Mouse (Mus musculus) liver, adult 2 months (tissue): ENCODE measurements around the gene Vmn1r73. TPM values are rescaled to one million over a fixed set of nuclear protein-coding genes. Genes with fewer than 3 reads are reported as not detected.

Experiments used
- DNase-seq: peaks from one replicate; pipeline ENCODE4 v3.0.0-alpha.2; 2011; ENCODE audit warnings: low read depth, low spot score; ENCODE audit errors: extremely low read depth
- H3K27ac ChIP-seq: fragments of 200-500 bp; replicated peaks from 2 replicates; pipeline ENCODE4 v1.5.1; 2012; ENCODE audit warnings: low read depth, mild to moderate bottlenecking, control low read depth, inconsistent platforms, low read length; ENCODE audit not compliant: insufficient read depth
- H3K27me3 ChIP-seq: fragments of 200-500 bp; 2 replicates; pipeline ENCODE4 v1.6.1; 2012; ENCODE audit warnings: mild to moderate bottlenecking, moderate library complexity, low read length, inconsistent platforms; ENCODE audit not compliant: control insufficient read depth, insufficient read depth
- H3K36me3 ChIP-seq: fragments of 200-500 bp; 2 replicates; pipeline ENCODE4 v1.6.1; 2012; ENCODE audit warnings: low read length, inconsistent platforms; ENCODE audit not compliant: control insufficient read depth, insufficient read depth
- H3K4me1 ChIP-seq: fragments of 200-500 bp; 2 replicates; pipeline ENCODE4 v1.6.1; 2011; ENCODE audit warnings: low read length; ENCODE audit not compliant: control insufficient read depth, insufficient read depth
- H3K4me3 ChIP-seq: fragments of 200-500 bp; 2 replicates; pipeline ENCODE4 v1.5.1; 2011; ENCODE audit warnings: low read depth, mild to moderate bottlenecking, control low read depth, low read length, moderate library complexity; ENCODE audit not compliant: insufficient read depth
- H3K79me2 ChIP-seq: fragments of 200-500 bp; 2 replicates; pipeline ENCODE4 v1.6.1; 2012; ENCODE audit warnings: inconsistent platforms, mild to moderate bottlenecking, low read length, moderate library complexity; ENCODE audit not compliant: control insufficient read depth, insufficient read depth
- H3K9ac ChIP-seq: fragments of 200-500 bp; 2 replicates; pipeline ENCODE4 v1.6.1; 2012; ENCODE audit warnings: low read depth, mild to moderate bottlenecking, control low read depth, inconsistent platforms, low read length
- CTCF ChIP-seq: fragments of 200-500 bp; IDR thresholded peaks from 2 replicates; pipeline ENCODE4 v1.5.1; 2011; ENCODE audit warnings: low read depth, low read length, control low read depth
- POLR2A ChIP-seq: fragments of 200-500 bp; IDR thresholded peaks from 2 replicates; pipeline ENCODE4 v1.6.1; 2011; ENCODE audit warnings: low read length, control low read depth; ENCODE audit not compliant: insufficient read depth; ENCODE audit errors: extremely low read depth
- WGBS: fragments of 180-500 bp; shearing (Covaris S2); methylation state at CpG from one replicate; pipeline ENCODE4 v1.1.7; 2018; 5-methylcytosine and 5-hydroxymethylcytosine counted together
- polyA plus RNA-seq: library from polyadenylated mRNA; depleted of rRNA; stranded (reverse); fragments of >200 nt; gene quantifications from 2 replicates; pipeline ENCODE4 v1.2.3, GENCODE M21; 2012; rRNA removed
- total RNA-seq: library from RNA; depleted of rRNA; stranded (reverse); fragments of >200 nt; gene quantifications from 2 replicates; pipeline ENCODE4 v1.2.3, GENCODE M21; 2014; rRNA removed

Vmn1r73 gene
- total RNA-seq, result not detected in 2 replicates
- not detected in 2 replicates for polyA plus RNA-seq

DNA sequence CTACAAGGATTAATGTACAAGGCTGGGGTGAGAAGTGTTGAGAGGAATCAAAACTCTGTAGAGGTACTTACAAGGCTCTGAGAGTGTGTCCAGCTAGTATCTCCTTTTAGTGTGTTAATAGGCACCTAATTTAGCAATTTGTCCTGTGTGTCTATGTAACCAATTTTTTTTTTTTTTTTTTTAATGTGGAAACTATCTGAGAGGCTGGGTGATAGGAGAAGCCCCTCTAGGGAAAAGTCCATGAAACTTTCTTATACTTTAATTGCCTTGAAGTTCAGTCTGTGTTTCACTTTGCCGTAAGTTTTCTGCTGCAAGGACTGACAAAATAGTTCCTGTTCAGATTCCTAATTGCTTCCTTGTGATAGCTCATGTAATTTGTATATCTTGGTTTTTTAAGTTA lies at the start of gene Vmn1r73:
TSS of gene Vmn1r73 (plus strand) at position 301 of the 400 bp plus-strand sequence.
- TF ChIP-seq CTCF (no peak), POLR2A (no peak)
- WGBS, result 98% methylated on average over 1 of the region's 1 CpGs
- Histone ChIP-seq H3K4me3 (no peak within 1 kb of the TSS), H3K9ac (no peak within 1 kb of the TSS), H3K36me3 (no peaks in the 10 kb centered on the region), H3K27ac (no peak within 1 kb of the TSS), H3K4me1 (no peaks in the 10 kb centered on the region), H3K79me2 (no peaks in the 10 kb centered on the region), H3K27me3 (no peaks in the 10 kb centered on the region)
- no peak for DNase-seq

Other genes starting within 250 kb of the Vmn1r73 start
- gene Zscan4-ps2, start 216.0 kb upstream of the Vmn1r73 start, total RNA-seq, result not detected in 2 replicates
- gene Zscan4-ps2, start 216.0 kb upstream of the Vmn1r73 start, polyA plus RNA-seq, result not detected in 2 replicates
- gene Zscan4-ps3, start 121.0 kb upstream of the Vmn1r73 start, total RNA-seq, result not detected in 2 replicates
- not detected in 2 replicates for gene Zscan4-ps3, start 121.0 kb upstream of the Vmn1r73 start, polyA plus RNA-seq
- not detected in 2 replicates for gene Vmn1r72, start 50.1 kb upstream of the Vmn1r73 start, total RNA-seq
- not detected in 2 replicates for gene Vmn1r72, start 50.1 kb upstream of the Vmn1r73 start, polyA plus RNA-seq
- gene Vmn1r74, start 103.7 kb downstream of the Vmn1r73 start, total RNA-seq, result not detected in 2 replicates
- not detected in 2 replicates for gene Vmn1r74, start 103.7 kb downstream of the Vmn1r73 start, polyA plus RNA-seq
- not detected in 2 replicates for gene Vmn1r75, start 144.4 kb downstream of the Vmn1r73 start, total RNA-seq
- gene Vmn1r75, start 144.4 kb downstream of the Vmn1r73 start, polyA plus RNA-seq, result not detected in 2 replicates
- gene Vmn1r76, start 207.9 kb downstream of the Vmn1r73 start, total RNA-seq, result not detected in 2 replicates
- not detected in 2 replicates for gene Vmn1r76, start 207.9 kb downstream of the Vmn1r73 start, polyA plus RNA-seq